Mouse (Mus musculus): ENCODE data around the gene 4933417A18Rik. TPM values are rescaled to one million over a fixed set of nuclear protein-coding genes. Genes with fewer than 3 reads are reported as not detected.

The 4933417A18Rik gene
- polyA plus RNA-seq, 1 experiment from 2014 or later = not detected

GRCm38 (mm10) chr13:34991581-34992273, 67.5 kb downstream of the 4933417A18Rik start:
- Histone ChIP-seq H3K4me1 (ENCODE audit: control insufficient read depth, insufficient read depth, low read length) (peaks cover 11% of the 10 kb centered on the region; the same call in 1 of the 2 replicates), H3K27ac (ENCODE audit: low read length) (no peak overlapping the region), H3K27me3 (ENCODE audit: control insufficient read depth, insufficient read depth, low read depth, low read length) (no peaks in the 10 kb centered on the region), H3K9ac (ENCODE audit: low read depth, low read length) (no peak overlapping the region), H3K36me3 (ENCODE audit: control insufficient read depth, insufficient read depth, low read length) (peaks cover 17% of the 10 kb centered on the region), H3K9me3 (replicated peaks; ENCODE audit: control insufficient read depth, low read length, poor library complexity, severe bottlenecking) (no peaks in the 10 kb centered on the region), H3K4me3 (ENCODE audit: low read depth, low read length) (no peak overlapping the region), H3K4me2 (ENCODE audit: low read length) (peak overlapping the region; percentile 5; the same call in 1 of the 2 replicates)
- no peak for ATAC-seq
- WGBS = 76% methylated on average over 4 of the region's 4 CpGs

- H3K4me1 ChIP-seq (ENCODE audit: control insufficient read depth, insufficient read depth, low read length) = peaks cover 11% of the 10 kb centered on the region; the same call in 1 of the 2 replicates
- 71% methylated on average over 4 of the region's 4 CpGs for WGBS
- H3K9me3 ChIP-seq (replicated peaks; ENCODE audit: control insufficient read depth, low read length, poor library complexity, severe bottlenecking) = no peaks in the 10 kb centered on the region
- H3K4me3 ChIP-seq (ENCODE audit: low read depth, low read length) = peak overlapping the region; percentile 67
- H3K36me3 ChIP-seq (ENCODE audit: control insufficient read depth, insufficient read depth, low read length) = peaks cover 7% of the 10 kb centered on the region; the same call in 1 of the 2 replicates
- peak overlapping the region; percentile 81 for H3K4me2 ChIP-seq (ENCODE audit: low read length)
- no peak overlapping the region for H3K9ac ChIP-seq (ENCODE audit: low read depth, low read length)
- no peaks in the 10 kb centered on the region for H3K27me3 ChIP-seq (ENCODE audit: control insufficient read depth, insufficient read depth, low read depth, low read length)
- ATAC-seq = no peak
- H3K27ac ChIP-seq (ENCODE audit: low read length) = no peak overlapping the region; the same call in 1 of the 2 replicates
Measured at GRCm38 (mm10) chr13:34993085-34993484, 68.9 kb downstream of the 4933417A18Rik start.

GRCm38 (mm10) chr13:34993595-34993982, 69.4 kb downstream of the 4933417A18Rik start:
- Histone ChIP-seq H3K27ac (ENCODE audit: low read length) (peak overlapping the region; percentile 81), H3K4me1 (ENCODE audit: control insufficient read depth, insufficient read depth, low read length) (peaks cover 11% of the 10 kb centered on the region; the same call in 1 of the 2 replicates), H3K27me3 (ENCODE audit: control insufficient read depth, insufficient read depth, low read depth, low read length) (no peaks in the 10 kb centered on the region), H3K4me3 (ENCODE audit: low read depth, low read length) (peak overlapping the region; percentile 67), H3K4me2 (ENCODE audit: low read length) (peak overlapping the region; percentile 81), H3K9ac (ENCODE audit: low read depth, low read length) (peak overlapping the region; percentile 80), H3K36me3 (ENCODE audit: control insufficient read depth, insufficient read depth, low read length) (0 out of 2 replicates have a peak, but pooled peaks cover 7% of the 10 kb centered on the region), H3K9me3 (replicated peaks; ENCODE audit: control insufficient read depth, low read length, poor library complexity, severe bottlenecking) (peaks cover 3% of the 10 kb centered on the region; the same call in 1 of the 2 replicates)
- peak; percentile 67 for ATAC-seq
- WGBS = under 1% methylated on average over 22 of the region's 22 CpGs

- Histone ChIP-seq H3K9ac (ENCODE audit: low read depth, low read length) (peak overlapping the region; percentile 80), H3K27me3 (ENCODE audit: control insufficient read depth, insufficient read depth, low read depth, low read length) (no peaks in the 10 kb centered on the region), H3K27ac (ENCODE audit: low read length) (peak overlapping the region; percentile 81), H3K36me3 (ENCODE audit: control insufficient read depth, insufficient read depth, low read length) (0 out of 2 replicates have a peak, but pooled peaks cover 7% of the 10 kb centered on the region), H3K4me3 (ENCODE audit: low read depth, low read length) (peak overlapping the region; percentile 67), H3K4me2 (ENCODE audit: low read length) (peak overlapping the region; percentile 81), H3K4me1 (ENCODE audit: control insufficient read depth, insufficient read depth, low read length) (peaks cover 11% of the 10 kb centered on the region; the same call in 1 of the 2 replicates), H3K9me3 (replicated peaks; ENCODE audit: control insufficient read depth, low read length, poor library complexity, severe bottlenecking) (peaks cover 5% of the 10 kb centered on the region; the same call in 1 of the 2 replicates)
- ATAC-seq = peak; percentile 96
- under 1% methylated on average over 33 of the region's 33 CpGs for WGBS
Measured at GRCm38 (mm10) chr13:34993983-34994811, 70.0 kb downstream of the 4933417A18Rik start.

GRCm38 (mm10) chr13:34995925-34996324, 71.7 kb downstream of the 4933417A18Rik start:
- Histone ChIP-seq H3K9ac (ENCODE audit: low read depth, low read length) (no peak overlapping the region), H3K4me2 (ENCODE audit: low read length) (no peak overlapping the region)
- ATAC-seq = no peak

More at GRCm38 (mm10) chr13:34995925-34996324, 71.7 kb downstream of the 4933417A18Rik start:
- Histone ChIP-seq H3K27me3 (ENCODE audit: control insufficient read depth, insufficient read depth, low read depth, low read length) (no peaks in the 10 kb centered on the region), H3K27ac (ENCODE audit: low read length) (no peak overlapping the region), H3K36me3 (ENCODE audit: control insufficient read depth, insufficient read depth, low read length) (no peaks in the 10 kb centered on the region), H3K4me3 (ENCODE audit: low read depth, low read length) (no peak overlapping the region), H3K9me3 (replicated peaks; ENCODE audit: control insufficient read depth, low read length, poor library complexity, severe bottlenecking) (peaks cover 5% of the 10 kb centered on the region; the same call in 1 of the 2 replicates), H3K4me1 (ENCODE audit: control insufficient read depth, insufficient read depth, low read length) (peaks cover 11% of the 10 kb centered on the region; the same call in 1 of the 2 replicates)
- 85% methylated on average over 2 of the region's 2 CpGs for WGBS

Other genes with a start within 250 kb of the 4933417A18Rik start
- 0.25 TPM in 1 of 2 replicates, not detected in the other for gene Fam50b, start 189.6 kb upstream of the 4933417A18Rik start, polyA plus RNA-seq (2015; fragmentation: Nextera tagmentation; extraction: Ambion mirVana)
- 63.9 and 67.7 TPM in 2 replicates for gene Prpf4b, start 49.1 kb upstream of the 4933417A18Rik start, polyA plus RNA-seq (2015; fragmentation: Nextera tagmentation; extraction: Ambion mirVana)
- 0.75 and 1.6 TPM in 2 replicates for gene Fam217a, start 99 bp upstream of the 4933417A18Rik start, polyA plus RNA-seq (2015; fragmentation: Nextera tagmentation; extraction: Ambion mirVana)
- 0.37 and 1.0 TPM in 2 replicates for gene Eci3, start 39.4 kb downstream of the 4933417A18Rik start, polyA plus RNA-seq (2015; fragmentation: Nextera tagmentation; extraction: Ambion mirVana)
- 80.1 and 84.6 TPM in 2 replicates for gene Eci2, start 102.7 kb downstream of the 4933417A18Rik start, polyA plus RNA-seq (2015; fragmentation: Nextera tagmentation; extraction: Ambion mirVana)